Mouse (Mus musculus) intestine, embryonic 14.5 days (tissue): ENCODE measurements at regions not wholly inside any gene's neighbourhood (a gene's known extent, or its start where the extent isn't known, plus 50 kb on each side); places are given as distances from the start of the nearest gene placed in this dataset.
A peak's percentile ranks its signal among the peaks of the same experiment; 100 is the strongest.

Experiments
- ATAC-seq: fragments of 200-750 bp; cut with Nextera tagmentation; replicated peaks from 2 replicates; pipeline ENCODE4 v1.8.0; 2017; ENCODE audit warnings: low read depth, moderate number of reproducible peaks, moderate TSS enrichment, moderate library complexity; ENCODE audit not compliant: low FRiP score, low TSS enrichment
- DNase-seq: peaks from one replicate; pipeline ENCODE4 v3.0.0-alpha.2; 2018; ENCODE audit warnings: low spot score
- H3K27ac ChIP-seq: fragments of 300-500 bp; sonication (generic); 2 replicates; pipeline ENCODE4 v1.5.1; 2014; ENCODE audit warnings: low read depth, mild to moderate bottlenecking, control low read depth
- H3K27me3 ChIP-seq: fragments of 300-500 bp; sonication (generic); replicated peaks from 2 replicates; pipeline ENCODE4 v1.6.1; 2014; ENCODE audit warnings: low read length, control low read depth; ENCODE audit not compliant: control insufficient read depth, insufficient read depth
- H3K36me3 ChIP-seq: fragments of 300-500 bp; sonication (generic); 2 replicates; pipeline ENCODE4 v1.6.1; 2014; ENCODE audit warnings: low read length, control low read depth; ENCODE audit not compliant: control insufficient read depth, insufficient read depth
- H3K4me1 ChIP-seq: fragments of 300-500 bp; sonication (generic); replicated peaks from 2 replicates; pipeline ENCODE4 v1.6.1; 2014; ENCODE audit warnings: low read length, control low read depth, mixed read lengths; ENCODE audit not compliant: control insufficient read depth, insufficient read depth
- H3K4me2 ChIP-seq: fragments of 300-500 bp; sonication (generic); 2 replicates; pipeline ENCODE4 v1.6.1; 2014; ENCODE audit warnings: low read length
- H3K4me3 ChIP-seq: fragments of 300-500 bp; sonication (generic); 2 replicates; pipeline ENCODE4 v1.5.1; 2014; ENCODE audit warnings: low read depth, low read length, control low read depth, mixed read lengths
- H3K9ac ChIP-seq: fragments of 300-500 bp; sonication (generic); 2 replicates; pipeline ENCODE4 v1.6.1; 2014; ENCODE audit warnings: mild to moderate bottlenecking, low read length
- H3K9me3 ChIP-seq: fragments of 300-500 bp; sonication (generic); 2 replicates; pipeline ENCODE4 v1.6.1; 2016; ENCODE audit warnings: low read length, control low read depth; ENCODE audit not compliant: control insufficient read depth
- WGBS: fragments of 180-500 bp; shearing (Covaris S2); extraction: QIAGEN DNeasy Blood & Tissue Kit; methylation state at CpG from one replicate; pipeline ENCODE4 v1.1.7; 2014; 5-methylcytosine and 5-hydroxymethylcytosine counted together

DNA sequence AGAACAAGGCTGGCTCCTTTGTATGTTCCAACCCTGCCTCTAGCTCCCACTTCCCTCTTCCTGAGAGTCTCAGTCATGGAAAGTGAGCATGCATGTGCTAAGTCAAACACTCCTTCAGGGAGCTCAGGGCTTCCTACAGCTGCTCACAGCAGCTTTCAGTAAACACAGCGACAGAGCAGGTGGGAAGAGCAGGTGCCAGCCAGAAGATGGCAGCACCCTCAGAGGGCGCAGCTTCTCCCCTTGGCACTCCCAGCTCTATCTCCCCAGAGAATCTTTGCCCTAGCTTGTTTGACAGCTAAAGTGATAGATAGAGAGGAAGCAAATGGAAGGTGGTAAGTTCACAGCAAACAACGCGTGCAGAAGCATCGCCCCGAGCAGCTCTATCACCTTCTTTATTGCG lies 82.8 kb downstream of the Tex29 start:
- WGBS: 52% methylated on average over 7 of the region's 7 CpGs
- no peak overlapping the region for H3K4me2 ChIP-seq
- H3K36me3 ChIP-seq: no peaks in the 10 kb centered on the region
- no peaks in the 10 kb centered on the region for H3K4me1 ChIP-seq
- H3K4me3 ChIP-seq: no peak overlapping the region
- DNase-seq (no peak), ATAC-seq (no peak)
- H3K9me3 ChIP-seq: no peaks in the 10 kb centered on the region
- H3K9ac ChIP-seq: no peak overlapping the region
- no peak overlapping the region for H3K27ac ChIP-seq
- no peaks in the 10 kb centered on the region for H3K27me3 ChIP-seq

DNA sequence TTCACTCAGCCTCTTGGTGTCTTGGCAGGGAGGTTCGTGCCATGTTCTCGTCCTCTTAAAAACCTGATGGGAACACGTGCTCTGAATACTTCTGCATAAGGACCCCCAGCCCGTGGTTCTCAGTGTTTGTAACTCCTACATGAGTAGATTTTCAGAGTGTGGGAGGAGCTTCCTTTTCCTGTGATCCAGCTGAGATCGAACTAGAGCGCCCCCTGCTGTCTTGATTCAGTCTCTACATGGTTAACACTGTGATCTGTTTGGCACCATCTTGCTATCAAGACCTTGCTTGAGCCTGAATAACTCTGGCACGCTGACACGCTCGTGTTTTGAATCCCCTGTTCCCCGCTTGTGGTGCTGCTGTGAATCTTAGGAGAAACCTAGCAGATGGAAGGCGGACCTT lies 83.9 kb downstream of the Tex29 start:
- H3K4me3 ChIP-seq: no peak overlapping the region
- no peaks in the 10 kb centered on the region for H3K36me3 ChIP-seq
- no peaks in the 10 kb centered on the region for H3K9me3 ChIP-seq
- DNase-seq (peak; percentile 71), ATAC-seq (no peak)
- no peaks in the 10 kb centered on the region for H3K4me1 ChIP-seq
- H3K27ac ChIP-seq: no peak overlapping the region
- no peak overlapping the region for H3K4me2 ChIP-seq
- no peak overlapping the region for H3K9ac ChIP-seq
- 65% methylated on average over 11 of the region's 11 CpGs for WGBS
- no peaks in the 10 kb centered on the region for H3K27me3 ChIP-seq

DNA sequence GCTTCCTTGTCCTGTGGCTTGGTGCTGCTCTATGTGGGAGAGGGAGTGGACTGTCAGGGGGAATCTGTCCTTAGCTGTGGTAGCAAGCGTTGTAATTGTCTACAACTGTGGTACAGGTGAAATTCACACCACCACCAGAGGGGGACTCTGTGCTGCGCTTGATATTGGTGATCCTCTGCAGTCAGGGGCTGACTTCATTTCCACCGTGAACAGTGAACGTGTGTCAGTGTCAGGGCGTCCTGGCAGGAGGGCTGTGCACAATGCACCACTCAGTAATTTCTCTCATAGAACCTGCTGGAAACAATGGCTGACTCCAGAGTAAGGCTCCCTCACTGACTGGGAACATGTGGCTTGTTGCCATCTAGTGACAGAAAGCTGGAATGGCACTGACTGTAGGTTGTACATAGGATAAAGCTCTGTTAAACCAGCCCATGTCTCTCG lies 102.6 kb downstream of the Tex29 start:
- no peaks in the 10 kb centered on the region for H3K4me1 ChIP-seq
- H3K4me3 ChIP-seq: no peak overlapping the region
- H3K27ac ChIP-seq: no peak overlapping the region
- H3K4me2 ChIP-seq: no peak overlapping the region
- ATAC-seq (peak; percentile 80; the same call in 1 of the 2 replicates), DNase-seq (peak; percentile 72)
- H3K27me3 ChIP-seq: no peaks in the 10 kb centered on the region
- no peak overlapping the region for H3K9ac ChIP-seq
- H3K36me3 ChIP-seq: no peaks in the 10 kb centered on the region
- 30% methylated on average over 6 of the region's 6 CpGs for WGBS
- no peaks in the 10 kb centered on the region for H3K9me3 ChIP-seq

DNA sequence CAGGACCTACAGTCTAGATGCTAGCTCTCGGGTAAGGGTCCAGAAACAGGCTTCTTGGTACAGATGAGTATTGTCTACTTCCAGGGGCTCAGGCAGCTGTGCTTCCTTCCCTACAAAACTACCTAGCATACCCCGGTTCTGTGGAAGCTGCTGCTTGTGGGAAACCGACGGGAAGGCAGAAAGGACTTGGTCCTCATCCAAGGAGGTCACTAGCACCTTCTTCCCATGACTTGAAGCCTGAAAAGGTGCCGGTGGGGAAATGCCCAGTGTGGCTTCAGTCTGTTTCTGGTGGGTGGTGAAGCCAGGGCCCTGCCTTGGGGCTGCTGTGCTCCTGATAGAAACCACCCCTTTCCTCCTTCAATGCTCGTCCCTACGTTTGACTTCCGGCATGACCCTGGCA lies 107.5 kb downstream of the Tex29 start:
- WGBS: 84% methylated on average over 8 of the region's 8 CpGs
- no peak overlapping the region for H3K9ac ChIP-seq
- no peak for DNase-seq
- no peaks in the 10 kb centered on the region for H3K4me1 ChIP-seq
- no peaks in the 10 kb centered on the region for H3K36me3 ChIP-seq
- no peak overlapping the region for H3K27ac ChIP-seq
- H3K4me3 ChIP-seq: no peak overlapping the region
- no peak for ATAC-seq
- H3K4me2 ChIP-seq: no peak overlapping the region
- H3K27me3 ChIP-seq: no peaks in the 10 kb centered on the region
- H3K9me3 ChIP-seq: peaks cover 2% of the 10 kb centered on the region; the same call in 1 of the 2 replicates

DNA sequence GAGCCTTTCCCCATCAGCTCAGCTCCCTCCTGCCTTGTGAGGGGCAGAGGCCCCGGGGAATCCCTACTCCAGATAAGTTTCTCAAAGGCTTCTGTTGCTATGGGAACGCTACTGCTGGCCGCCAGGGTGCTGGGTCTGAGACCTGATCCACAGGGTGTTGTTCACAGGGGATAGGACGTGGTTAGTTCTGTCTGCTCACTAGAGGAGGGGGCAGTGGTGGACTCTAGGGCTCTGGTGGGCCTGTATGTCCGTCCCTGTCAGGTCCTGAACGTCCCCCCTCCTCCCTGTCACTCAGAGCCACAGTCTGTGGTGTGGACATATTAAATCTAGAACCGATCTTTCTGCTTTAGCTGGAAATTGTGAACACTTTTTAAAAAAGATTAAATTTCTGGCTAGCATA lies 116.0 kb downstream of the Tex29 start:
- Histone ChIP-seq H3K4me3 (no peak overlapping the region), H3K27ac (no peak overlapping the region), H3K36me3 (no peaks in the 10 kb centered on the region), H3K4me1 (no peaks in the 10 kb centered on the region), H3K9me3 (no peaks in the 10 kb centered on the region; the same call in 1 of the 2 replicates), H3K9ac (no peak overlapping the region), H3K4me2 (no peak overlapping the region), H3K27me3 (no peaks in the 10 kb centered on the region)
- ATAC-seq (no peak), DNase-seq (no peak)
- WGBS: 25% methylated on average over 7 of the region's 7 CpGs

DNA sequence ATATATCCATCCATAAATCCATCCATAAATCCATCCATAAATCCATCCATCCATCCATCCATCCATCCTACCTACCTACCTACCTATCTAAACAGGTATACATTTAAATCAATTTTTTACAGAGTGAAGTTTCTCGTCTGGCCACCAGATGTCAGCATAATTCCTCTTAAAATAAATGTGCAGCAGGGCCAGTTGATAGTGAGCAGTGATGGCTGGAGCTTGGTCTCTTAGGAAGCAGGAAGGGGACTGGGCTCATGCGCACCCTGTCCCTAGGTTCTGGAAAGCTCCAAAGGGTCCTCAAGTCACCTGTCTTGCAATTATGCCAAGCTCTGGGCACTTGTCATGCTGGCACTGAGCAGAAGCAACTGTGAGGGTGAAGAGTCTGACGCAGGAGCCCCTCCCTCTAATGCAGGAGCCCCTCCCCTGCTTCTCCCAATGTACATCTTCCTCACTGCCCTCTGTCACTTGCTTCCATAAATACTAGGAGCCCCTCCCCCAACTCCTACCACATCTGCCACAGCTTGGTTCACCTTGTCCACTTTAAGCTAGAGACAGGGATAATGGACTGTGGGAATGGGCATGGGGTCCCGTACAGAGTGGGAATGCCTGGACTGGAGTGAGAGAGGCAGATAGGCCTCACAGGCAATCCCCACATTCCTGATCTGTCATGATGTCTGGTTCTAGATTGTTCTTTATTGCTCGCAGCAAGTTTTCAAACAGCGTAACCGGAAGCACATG lies 116.9 kb downstream of the Tex29 start:
- H3K4me3 ChIP-seq: no peak overlapping the region
- no peak overlapping the region for H3K27ac ChIP-seq
- no peaks in the 10 kb centered on the region for H3K4me1 ChIP-seq
- DNase-seq: no peak
- no peak overlapping the region for H3K4me2 ChIP-seq
- H3K36me3 ChIP-seq: no peaks in the 10 kb centered on the region
- WGBS: 71% methylated on average over 7 of the region's 7 CpGs
- H3K9ac ChIP-seq: no peak overlapping the region
- no peaks in the 10 kb centered on the region for H3K27me3 ChIP-seq
- 0 out of 2 replicates have a peak, but pooled peaks have one; percentile 50 for ATAC-seq
- H3K9me3 ChIP-seq: no peaks in the 10 kb centered on the region

DNA sequence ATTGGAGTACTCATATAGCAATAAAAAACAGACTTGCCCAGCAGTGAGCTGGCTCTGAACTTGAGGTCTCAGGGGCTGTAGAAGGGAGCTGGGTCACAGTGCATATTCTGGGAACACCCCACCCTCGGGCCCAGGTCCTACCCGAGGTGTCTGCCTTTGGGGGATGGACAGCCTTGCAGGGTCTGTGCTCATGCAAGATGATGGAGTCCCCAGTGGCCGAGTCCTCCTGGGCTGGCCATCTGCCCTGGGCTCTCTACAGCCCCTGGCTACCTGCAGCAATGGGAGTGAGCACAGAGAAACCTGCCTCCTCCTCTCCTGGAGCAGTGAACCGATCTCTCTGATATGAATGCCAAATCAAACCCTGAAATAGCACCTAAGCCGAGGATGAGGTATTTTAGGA lies 117.9 kb downstream of the Tex29 start:
- WGBS: 60% methylated on average over 5 of the region's 5 CpGs

DNA sequence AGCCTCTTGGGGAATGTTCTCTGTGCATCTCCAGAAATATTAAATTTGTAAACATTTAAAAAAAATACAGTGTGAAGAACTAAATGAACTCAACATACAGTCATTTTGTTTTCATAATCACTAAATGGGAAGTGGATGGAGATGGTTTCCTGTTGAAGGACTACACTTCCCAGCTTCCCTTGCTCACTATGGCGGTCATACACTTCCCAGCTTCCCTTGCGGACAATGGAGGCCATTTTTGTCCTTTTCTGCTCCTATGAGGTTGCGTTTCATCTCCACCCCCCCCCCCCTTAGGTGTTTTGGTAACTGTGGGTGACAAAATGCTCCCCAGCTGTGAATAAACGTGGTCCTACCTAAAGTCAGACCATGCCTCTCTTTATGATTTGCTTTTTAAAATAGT lies 119.2 kb downstream of the Tex29 start:
- H3K9me3 ChIP-seq: no peaks in the 10 kb centered on the region
- no peaks in the 10 kb centered on the region for H3K4me1 ChIP-seq
- H3K4me3 ChIP-seq: no peak overlapping the region
- 78% methylated on average over 4 of the region's 4 CpGs for WGBS
- no peak for DNase-seq
- no peak overlapping the region for H3K9ac ChIP-seq
- H3K27me3 ChIP-seq: no peaks in the 10 kb centered on the region
- no peak for ATAC-seq
- H3K27ac ChIP-seq: no peak overlapping the region
- no peaks in the 10 kb centered on the region for H3K36me3 ChIP-seq
- H3K4me2 ChIP-seq: no peak overlapping the region

More for the DNA sequence above, 117.9 kb downstream of the Tex29 start:
- ATAC-seq: no peak
- no peak for DNase-seq
- Histone ChIP-seq H3K4me3 (no peak overlapping the region), H3K4me1 (no peaks in the 10 kb centered on the region), H3K27me3 (no peaks in the 10 kb centered on the region), H3K9ac (no peak overlapping the region), H3K4me2 (no peak overlapping the region), H3K27ac (no peak overlapping the region), H3K36me3 (no peaks in the 10 kb centered on the region), H3K9me3 (no peaks in the 10 kb centered on the region)

DNA sequence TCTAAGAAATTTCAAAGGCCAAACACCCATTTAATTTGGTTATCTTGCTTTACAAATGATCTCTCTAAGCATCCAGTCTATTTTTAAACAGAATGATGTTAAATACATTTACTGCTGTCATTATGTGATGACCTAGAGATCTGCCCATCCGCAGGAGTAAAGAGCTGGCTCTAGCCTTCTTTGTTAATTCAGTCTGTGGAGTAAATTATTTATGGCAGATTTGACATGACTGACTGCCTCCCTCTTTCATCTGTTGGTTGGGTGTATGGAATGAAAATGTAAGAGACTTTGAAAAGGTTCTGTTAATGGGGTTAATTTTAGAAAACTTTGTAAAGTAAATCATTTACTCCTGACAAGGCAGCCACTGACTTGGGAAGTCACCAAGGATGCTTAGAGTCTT lies 123.3 kb downstream of the Tex29 start:
- Histone ChIP-seq H3K27ac (no peak overlapping the region), H3K36me3 (no peaks in the 10 kb centered on the region), H3K27me3 (no peaks in the 10 kb centered on the region), H3K4me3 (no peak overlapping the region), H3K4me2 (no peak overlapping the region), H3K4me1 (no peaks in the 10 kb centered on the region), H3K9me3 (no peaks in the 10 kb centered on the region), H3K9ac (no peak overlapping the region)
- DNase-seq (no peak), ATAC-seq (no peak)
- 33% methylated on average over 1 of the region's 1 CpGs for WGBS
